ENCODE assay signal across 23 mouse cellular contexts in the genomic region with DNA sequence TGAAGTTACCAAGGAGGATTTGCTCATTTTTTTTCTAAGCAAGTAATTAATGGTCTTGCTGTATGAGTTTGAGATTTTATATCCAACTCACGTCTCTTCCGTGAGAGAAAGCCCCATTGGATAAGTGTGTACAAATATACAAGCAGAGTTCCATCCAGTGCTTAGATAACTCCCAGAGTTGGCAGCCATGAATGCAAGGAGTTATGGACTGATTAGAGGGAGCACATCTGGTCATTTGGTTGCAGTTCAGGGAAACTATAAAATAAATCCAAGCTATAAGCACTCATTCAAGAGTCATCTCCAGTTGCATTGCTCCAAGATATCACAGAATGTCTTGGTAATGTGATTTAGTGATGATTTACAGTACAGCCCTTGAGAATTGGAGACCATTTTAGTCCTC. TPM values are rescaled to one million over a fixed set of nuclear protein-coding genes. Genes with fewer than 3 reads are reported as not detected.
DNase-seq lines count a peak whose midpoint lies in the region; ATAC-seq and TF ChIP-seq lines count a peak whose summit lies in the region.
"Had no signal": no experiment of that assay in that cellular context is flagged by ENCODE, and none has a peak within 500 bp of the region (broad histone marks: within the 10 kb centered on the region; RNA-seq: fewer than 3 reads in every experiment).

No protein-coding gene starts in this region.

- no peak for TF ChIP-seq CTCF in intestine, postnatal 0 days (IDR thresholded peaks at IDR 0.05; ENCODE audit: low read depth)
- no peak for TF ChIP-seq CTCF in stomach, postnatal 0 days (IDR thresholded peaks at IDR 0.05; ENCODE audit: low read depth)

- no peak for TF ChIP-seq EP300 in stomach, postnatal 0 days (optimal IDR thresholded peaks at IDR 0.05)

- H3K4me2 ChIP-seq in intestine, embryonic 16.5 days (ENCODE audit: low read depth, low read length) = no peak overlapping the region
- no peak overlapping the region for H3K4me2 ChIP-seq in intestine, postnatal 0 days (replicated peaks; ENCODE audit: low read depth)
- H3K4me2 ChIP-seq in lung, embryonic 15.5 days = no peak overlapping the region
- H3K4me2 ChIP-seq in stomach, embryonic 16.5 days (ENCODE audit: low read depth, low read length) = no peak overlapping the region
- no peak overlapping the region for H3K4me2 ChIP-seq in stomach, postnatal 0 days (replicated peaks; ENCODE audit: low read depth)
- H3K4me2 ChIP-seq: forebrain, embryonic 13.5 days; heart, embryonic 11.5 days; hindbrain, embryonic 13.5 days had no signal

- no peaks in the 10 kb centered on the region; the same call in 1 of the 2 replicates for H3K4me1 ChIP-seq in intestine, embryonic 16.5 days (ENCODE audit: control insufficient read depth, insufficient read depth, low read length)
- no peaks in the 10 kb centered on the region for H3K4me1 ChIP-seq in intestine, postnatal 0 days (replicated peaks; ENCODE audit: control insufficient read depth, insufficient read depth, low read length)
- H3K4me1 ChIP-seq in lung, embryonic 15.5 days = peaks cover 18% of the 10 kb centered on the region
- no peaks in the 10 kb centered on the region for H3K4me1 ChIP-seq in stomach, embryonic 16.5 days (ENCODE audit: control insufficient read depth, insufficient read depth, low read length)
- H3K4me1 ChIP-seq in stomach, postnatal 0 days (replicated peaks; ENCODE audit: control insufficient read depth, insufficient read depth) = no peaks in the 10 kb centered on the region
- H3K4me1 ChIP-seq: forebrain, embryonic 13.5 days; hindbrain, embryonic 13.5 days had no signal

- H3K36me3 ChIP-seq in intestine, embryonic 16.5 days (ENCODE audit: control insufficient read depth, insufficient read depth, low read length) = no peaks in the 10 kb centered on the region
- no peaks in the 10 kb centered on the region for H3K36me3 ChIP-seq in intestine, postnatal 0 days (ENCODE audit: control insufficient read depth, insufficient read depth)
- no peaks in the 10 kb centered on the region for H3K36me3 ChIP-seq in lung, embryonic 15.5 days
- no peaks in the 10 kb centered on the region for H3K36me3 ChIP-seq in stomach, embryonic 16.5 days (ENCODE audit: control insufficient read depth, insufficient read depth, low read length)
- no peaks in the 10 kb centered on the region for H3K36me3 ChIP-seq in stomach, postnatal 0 days (ENCODE audit: control insufficient read depth, insufficient read depth, low read length)
- H3K36me3 ChIP-seq: forebrain, embryonic 10.5 days; G1E; hindbrain, embryonic 10.5 days; hindbrain, embryonic 13.5 days had no signal

- 64% methylated on average over 2 of the region's 2 CpGs for WGBS in intestine, embryonic 16.5 days
- WGBS in intestine, postnatal 0 days = 69% methylated on average over 2 of the region's 2 CpGs
- 40% methylated on average over 2 of the region's 2 CpGs for WGBS in lung, embryonic 15.5 days
- 53% methylated on average over 2 of the region's 2 CpGs for WGBS in stomach, embryonic 16.5 days
- WGBS in stomach, postnatal 0 days = 48% methylated on average over 2 of the region's 2 CpGs

- no peak overlapping the region for H3K9ac ChIP-seq in intestine, embryonic 16.5 days (ENCODE audit: low read depth, low read length)
- H3K9ac ChIP-seq in intestine, postnatal 0 days (ENCODE audit: low read depth, low read length) = no peak overlapping the region
- no peak overlapping the region for H3K9ac ChIP-seq in lung, embryonic 15.5 days
- H3K9ac ChIP-seq in stomach, embryonic 16.5 days (ENCODE audit: low read length) = no peak overlapping the region
- H3K9ac ChIP-seq in stomach, postnatal 0 days (ENCODE audit: low read length) = no peak overlapping the region
- H3K9ac ChIP-seq: forebrain, embryonic 13.5 days; hindbrain, embryonic 13.5 days had no signal

- ATAC-seq in intestine, embryonic 16.5 days = peak; percentile 30; the same call in 1 of the 2 replicates
- no peak for ATAC-seq in intestine, postnatal 0 days
- peak; percentile 73 for ATAC-seq in lung, embryonic 15.5 days (ENCODE audit: borderline replicate concordance, extremely low read depth, low FRiP score, low TSS enrichment)
- ATAC-seq in stomach, embryonic 16.5 days (ENCODE audit: insufficient read depth, low FRiP score) = no peak
- no peak for ATAC-seq in stomach, postnatal 0 days (ENCODE audit: low FRiP score, low TSS enrichment)
- ATAC-seq: forebrain, embryonic 13.5 days; forebrain, embryonic 16.5 days; hindbrain, embryonic 16.5 days; Patski had no signal

- H3K9me3 ChIP-seq in intestine, embryonic 16.5 days (ENCODE audit: control insufficient read depth, low read length) = no peaks in the 10 kb centered on the region
- no peaks in the 10 kb centered on the region for H3K9me3 ChIP-seq in intestine, postnatal 0 days (ENCODE audit: control insufficient read depth)
- H3K9me3 ChIP-seq in lung, embryonic 15.5 days = no peaks in the 10 kb centered on the region
- H3K9me3 ChIP-seq in stomach, embryonic 16.5 days (replicated peaks; ENCODE audit: control insufficient read depth, low read length) = no peaks in the 10 kb centered on the region
- no peaks in the 10 kb centered on the region for H3K9me3 ChIP-seq in stomach, postnatal 0 days (ENCODE audit: control insufficient read depth, low read length)
- H3K9me3 ChIP-seq: forebrain, embryonic 10.5 days; forebrain, embryonic 13.5 days; G1E; hindbrain, embryonic 10.5 days; hindbrain, embryonic 13.5 days had no signal

- H3K4me3 ChIP-seq in intestine, embryonic 16.5 days (ENCODE audit: low read length) = no peak overlapping the region
- H3K4me3 ChIP-seq in intestine, postnatal 0 days (ENCODE audit: low read depth, low read length) = no peak overlapping the region
- H3K4me3 ChIP-seq in lung, embryonic 15.5 days = no peak overlapping the region
- no peak overlapping the region for H3K4me3 ChIP-seq in stomach, embryonic 16.5 days (replicated peaks; ENCODE audit: low read length)
- no peak overlapping the region for H3K4me3 ChIP-seq in stomach, postnatal 0 days (ENCODE audit: low read depth, low read length)
- H3K4me3 ChIP-seq: forebrain, embryonic 10.5 days; forebrain, embryonic 13.5 days; hindbrain, embryonic 10.5 days; hindbrain, embryonic 13.5 days had no signal

- H3K27ac ChIP-seq in intestine, embryonic 16.5 days (ENCODE audit: low read length) = no peak overlapping the region
- H3K27ac ChIP-seq in intestine, postnatal 0 days (ENCODE audit: low read depth, low read length) = no peak overlapping the region
- H3K27ac ChIP-seq in lung, embryonic 15.5 days = peak overlapping the region; percentile 63; the same call in 1 of the 2 replicates
- peak overlapping the region; percentile 22; the same call in 1 of the 2 replicates for H3K27ac ChIP-seq in stomach, embryonic 16.5 days (ENCODE audit: low read length)
- H3K27ac ChIP-seq in stomach, postnatal 0 days (replicated peaks) = no peak overlapping the region
- H3K27ac ChIP-seq: forebrain, embryonic 10.5 days; forebrain, embryonic 13.5 days; hindbrain, embryonic 10.5 days; hindbrain, embryonic 13.5 days had no signal

- no peak for DNase-seq in lung, postnatal 36 days
- DNase-seq in stomach, postnatal 0 days (ENCODE audit: low spot score) = no peak
- DNase-seq: adrenal gland, postnatal 10 days; adrenal gland, postnatal 36 days; B cell, adult 2 months; cerebellum, adult 18-20 months; cerebellum, adult 9-10 months; cerebellum, postnatal 14 days; gastrocnemius, postnatal 36 days had no signal

- H3K27me3 ChIP-seq in intestine, embryonic 16.5 days (replicated peaks; ENCODE audit: control insufficient read depth, insufficient read depth, low read length) = no peaks in the 10 kb centered on the region
- H3K27me3 ChIP-seq in intestine, postnatal 0 days (replicated peaks; ENCODE audit: control insufficient read depth, insufficient read depth, low read length) = no peaks in the 10 kb centered on the region
- H3K27me3 ChIP-seq in lung, embryonic 15.5 days = no peaks in the 10 kb centered on the region
- no peaks in the 10 kb centered on the region for H3K27me3 ChIP-seq in stomach, embryonic 16.5 days (ENCODE audit: control insufficient read depth, insufficient read depth, low read length)
- H3K27me3 ChIP-seq in stomach, postnatal 0 days (ENCODE audit: control insufficient read depth, insufficient read depth, low read length) = no peaks in the 10 kb centered on the region
- H3K27me3 ChIP-seq: CH12.LX; forebrain, embryonic 13.5 days; hindbrain, embryonic 13.5 days; Patski had no signal

RNA-seq across cellular contexts. Expression of a gene that starts 1.5 kb away (rescaled TPM):
- 1,466 and 1,574 TPM in 2 replicates for polyA plus RNA-seq in intestine, embryonic 16.5 days (2015; fragmentation: Nextera tagmentation; extraction: Ambion mirVana)
- 1,651 and 1,727 TPM in 2 replicates for polyA plus RNA-seq in intestine, postnatal 0 days (2015; fragmentation: Nextera tagmentation; extraction: Ambion mirVana)
- polyA plus RNA-seq in lung, embryonic 15.5 days (2015; fragmentation: Nextera tagmentation; extraction: Ambion mirVana) = 801 and 904 TPM in 2 replicates
- polyA plus RNA-seq in stomach, embryonic 16.5 days (2015; fragmentation: Nextera tagmentation; extraction: Ambion mirVana) = 2,412 and 2,864 TPM in 2 replicates
- polyA plus RNA-seq in stomach, postnatal 0 days (2015; fragmentation: Nextera tagmentation; extraction: Ambion mirVana) = 3,095 and 3,545 TPM in 2 replicates
- polyA plus RNA-seq: G1E had no signal

RNA-seq across cellular contexts. Expression of a gene that starts 33.5 kb away (rescaled TPM):
- polyA plus RNA-seq in intestine, embryonic 16.5 days (2015; fragmentation: Nextera tagmentation; extraction: Ambion mirVana) = 5.8 and 6.4 TPM in 2 replicates
- polyA plus RNA-seq in intestine, postnatal 0 days (2015; fragmentation: Nextera tagmentation; extraction: Ambion mirVana) = 14.2 and 15.6 TPM in 2 replicates
- 11.2 and 12.0 TPM in 2 replicates for polyA plus RNA-seq in lung, embryonic 15.5 days (2015; fragmentation: Nextera tagmentation; extraction: Ambion mirVana)
- polyA plus RNA-seq in stomach, embryonic 16.5 days (2015; fragmentation: Nextera tagmentation; extraction: Ambion mirVana) = 5.1 and 5.9 TPM in 2 replicates
- polyA plus RNA-seq in stomach, postnatal 0 days (2015; fragmentation: Nextera tagmentation; extraction: Ambion mirVana) = 8.3 and 9.0 TPM in 2 replicates
- polyA plus RNA-seq: forebrain, embryonic 10.5 days; G1E had no signal

Comparison
In these comparisons a context has a peak if more than half of its experiments do, and no peak if none do; other contexts are left out.
1. ATAC-seq: peak in intestine, embryonic 16.5 days (single experiment) and lung, embryonic 15.5 days (single experiment); none in intestine, postnatal 0 days (single experiment), stomach, embryonic 16.5 days (single experiment) and stomach, postnatal 0 days (single experiment).
2. H3K27ac ChIP-seq: peak in lung, embryonic 15.5 days (single experiment) and stomach, embryonic 16.5 days (single experiment); none in intestine, embryonic 16.5 days (single experiment), intestine, postnatal 0 days (single experiment) and stomach, postnatal 0 days (single experiment).